Mouse (Mus musculus): ENCODE results near the gene D17H6S53E.
"Not testable (repeated sequence)": the region's sequence is repeated elsewhere in the genome, so short reads cannot be mapped to it uniquely, and the experiment has no call there.

GRCm38 (mm10) chr17:35123287-35123686 lies 2.9 kb upstream of the D17H6S53E start:
- TF ChIP-seq CTCF (conservative IDR thresholded peaks at IDR 0.05; ENCODE audit: low read length); POU5F1 (IDR thresholded peaks at IDR 0.05; ENCODE audit: borderline replicate concordance, low read length); NANOG (IDR thresholded peaks at IDR 0.05; ENCODE audit: borderline replicate concordance, low read length): not testable (repeated sequence)
